Mouse (Mus musculus) testis, adult 2 months (tissue): ENCODE data around the gene Naaladl2.

ENCODE experiments used
- CTCF ChIP-seq: fragments of 200-500 bp; IDR thresholded peaks from 2 replicates; pipeline ENCODE4 v1.5.1; 2012; ENCODE audit warnings: low read depth, mild to moderate bottlenecking, inconsistent platforms, low read length, moderate library complexity; ENCODE audit not compliant: control insufficient read depth, insufficient read depth, insufficient replicate concordance
- POLR2A ChIP-seq: fragments of 200-500 bp; IDR thresholded peaks from 2 replicates; pipeline ENCODE4 v1.6.1; 2012; ENCODE audit warnings: low read depth, mild to moderate bottlenecking, inconsistent platforms, low read length, moderate library complexity; ENCODE audit not compliant: control insufficient read depth

DNA sequence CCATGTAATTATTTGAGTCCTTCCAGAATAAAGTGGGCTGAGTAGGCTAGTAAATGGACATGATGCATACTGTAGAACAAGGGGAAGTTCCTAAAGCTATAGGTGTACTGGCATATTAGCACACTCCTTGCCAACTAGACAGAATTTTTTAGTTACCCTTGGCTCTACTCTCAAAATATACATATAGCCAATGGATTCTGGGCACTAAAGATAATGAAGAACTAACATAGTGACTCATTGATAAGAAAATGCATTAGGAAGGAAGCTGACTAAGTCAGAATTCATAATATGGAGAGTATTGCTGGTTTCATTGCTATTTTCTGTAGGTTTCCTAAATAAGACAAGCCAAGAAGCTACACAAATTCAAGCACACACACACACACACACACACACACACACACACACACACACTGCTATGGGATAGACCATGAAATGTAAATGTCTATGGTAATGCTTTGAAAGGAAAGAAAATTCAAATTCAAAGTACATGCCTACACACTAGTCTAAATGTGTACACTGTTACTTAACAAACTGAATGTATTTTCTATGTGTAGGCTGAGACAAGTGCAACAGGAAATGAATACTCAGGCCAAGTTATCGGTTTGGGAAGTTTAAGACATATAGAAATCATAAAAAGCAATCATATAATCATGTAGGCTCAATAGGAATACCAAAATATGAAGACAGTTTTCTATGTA, 356.5 kb downstream of the Naaladl2 start:
- no peak for TF ChIP-seq POLR2A
- no peak for TF ChIP-seq CTCF
